Mouse (Mus musculus) splenic B cell, adult 2 months (primary cell): Measurements from ENCODE around the gene Car1.
"Not testable (repeated sequence)": the region's sequence is repeated elsewhere in the genome, so short reads cannot be mapped to it uniquely, and the experiment has no call there.

ENCODE experiments used
- DNase-seq: peaks from one replicate; pipeline ENCODE4 v3.0.0-alpha.2; 2011; ENCODE audit warnings: low read depth, low spot score
- H3K27me3 ChIP-seq: 2 replicates; pipeline ENCODE4 v1.6.1; 2012; ENCODE audit warnings: mild to moderate bottlenecking, low read length, moderate library complexity, mixed read lengths; ENCODE audit not compliant: control insufficient read depth, poor library complexity, insufficient read depth, severe bottlenecking
- H3K36me3 ChIP-seq: 2 replicates; pipeline ENCODE4 v1.6.1; 2012; ENCODE audit warnings: mild to moderate bottlenecking, low read length, moderate library complexity, mixed read lengths; ENCODE audit not compliant: control insufficient read depth, poor library complexity, insufficient read depth, severe bottlenecking

Car1 gene

DNA sequence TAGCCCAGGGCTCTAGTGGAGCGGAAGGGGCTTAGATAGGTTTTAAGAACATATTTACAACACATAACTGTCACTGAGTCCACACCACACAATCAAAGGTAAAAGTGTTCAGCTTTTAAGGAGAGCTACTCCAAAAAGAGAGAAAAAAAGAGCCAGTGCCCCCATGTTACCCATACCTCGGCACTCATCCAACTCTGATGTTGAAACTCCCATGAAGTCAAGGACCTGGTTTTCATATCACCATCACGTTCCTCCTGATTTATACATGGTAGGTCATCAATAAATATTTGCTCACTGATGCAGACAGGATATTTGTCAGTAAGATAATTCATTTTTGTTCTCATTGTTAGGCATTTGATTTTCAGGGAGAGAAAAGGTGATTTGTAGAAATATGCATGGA lies 62.1 kb downstream of the Car1 start:
- DNase-seq, result no peak
- no peaks in the 10 kb centered on the region for H3K27me3 ChIP-seq
- H3K36me3 ChIP-seq, result no peaks in the 10 kb centered on the region

DNA sequence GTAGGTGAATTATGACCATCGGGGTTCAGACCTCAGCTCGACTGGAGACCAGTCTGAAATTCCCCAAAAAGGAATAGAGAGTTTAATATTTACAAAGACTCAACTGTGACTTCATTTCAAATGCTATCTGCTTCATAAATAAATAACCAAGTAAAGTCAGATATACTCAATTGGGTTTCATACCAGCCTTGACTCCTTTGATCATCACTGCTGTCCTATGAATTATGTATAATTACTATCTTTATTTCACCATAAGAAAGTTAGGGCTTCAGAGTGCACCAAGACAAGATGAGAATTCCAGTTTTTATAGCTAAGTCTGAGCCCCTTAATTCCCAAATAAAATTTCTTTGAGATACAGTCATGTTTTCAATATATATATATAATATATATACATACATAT lies 69.9 kb downstream of the Car1 start:
- no peak for DNase-seq
- Histone ChIP-seq H3K36me3 (no peaks in the 10 kb centered on the region), H3K27me3 (no peaks in the 10 kb centered on the region)

DNA sequence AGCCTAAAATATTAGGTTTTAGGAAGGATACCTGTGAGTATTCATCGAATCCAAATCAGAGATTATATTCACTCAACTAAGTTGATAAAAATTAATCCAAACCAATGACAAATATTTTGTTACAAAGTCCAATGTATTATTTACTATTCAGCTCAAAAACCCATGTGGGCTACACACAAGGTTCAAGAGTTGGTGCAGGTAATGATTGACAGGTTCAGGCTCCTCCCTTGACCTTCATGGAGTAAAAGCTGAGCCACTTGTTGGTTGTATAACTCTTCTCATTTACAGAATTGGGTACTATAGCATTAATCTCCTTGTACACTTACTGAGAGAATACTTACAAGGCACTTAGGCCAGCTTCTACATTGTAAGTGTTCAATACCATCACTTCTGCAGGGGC lies 80.7 kb downstream of the Car1 start:
- not testable (repeated sequence) for H3K36me3 ChIP-seq, DNase-seq, H3K27me3 ChIP-seq

DNA sequence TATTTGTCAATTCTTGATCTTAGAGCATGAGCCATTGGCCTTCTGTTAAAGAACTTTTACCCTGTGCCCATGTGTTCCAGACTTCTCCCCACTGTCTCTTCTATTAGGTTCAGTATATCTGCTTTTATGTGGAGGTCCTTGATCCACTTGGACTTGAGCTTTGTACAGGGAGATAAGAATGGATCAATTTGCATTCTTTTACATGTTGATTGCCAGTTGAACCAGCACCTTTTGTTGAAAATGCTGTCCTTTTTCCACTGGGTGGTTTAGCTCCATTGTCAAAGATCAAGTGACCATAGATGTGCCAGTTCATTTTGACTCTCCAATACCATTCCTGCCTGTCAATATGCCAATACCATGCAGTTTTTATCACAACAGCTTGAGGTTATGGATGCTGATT lies 82.7 kb downstream of the Car1 start:
- not testable (repeated sequence) for DNase-seq, H3K27me3 ChIP-seq, H3K36me3 ChIP-seq
